Mouse (Mus musculus) forebrain, embryonic 16.5 days (tissue): ENCODE results near the gene Nrxn3. TPM values are rescaled to one million over a fixed set of nuclear protein-coding genes. Genes with fewer than 3 reads are reported as not detected.
A peak's percentile ranks its signal among the peaks of the same experiment; 100 is the strongest.

Experiments
- ATAC-seq: fragments of 200-750 bp; cut with Nextera tagmentation; 2 replicates; pipeline ENCODE4 v1.8.0; 2017; ENCODE audit warnings: mild to moderate bottlenecking, moderate library complexity
- H3K27ac ChIP-seq: fragments of 300-500 bp; sonication (generic); 2 replicates; pipeline ENCODE4 v1.5.1; 2014; ENCODE audit warnings: low read length, control low read depth
- H3K27me3 ChIP-seq: fragments of 300-500 bp; sonication (generic); replicated peaks from 2 replicates; pipeline ENCODE4 v1.6.1; 2014; ENCODE audit warnings: low read length; ENCODE audit not compliant: control insufficient read depth, insufficient read depth
- H3K36me3 ChIP-seq: fragments of 300-500 bp; sonication (generic); 2 replicates; pipeline ENCODE4 v1.6.1; 2014; ENCODE audit not compliant: control insufficient read depth, insufficient read depth
- H3K4me1 ChIP-seq: fragments of 300-500 bp; sonication (generic); replicated peaks from 2 replicates; pipeline ENCODE4 v1.6.1; 2014; ENCODE audit warnings: low read length; ENCODE audit not compliant: control insufficient read depth, insufficient read depth
- H3K4me2 ChIP-seq: fragments of 300-500 bp; sonication (generic); 2 replicates; pipeline ENCODE4 v1.6.1; 2014; ENCODE audit warnings: mild to moderate bottlenecking, low read length, control low read depth
- H3K4me3 ChIP-seq: fragments of 300-500 bp; sonication (generic); replicated peaks from 2 replicates; pipeline ENCODE4 v1.5.1; 2014; ENCODE audit warnings: mild to moderate bottlenecking, low read length, control low read depth
- H3K9ac ChIP-seq: fragments of 300-500 bp; sonication (generic); replicated peaks from 2 replicates; pipeline ENCODE4 v1.6.1; 2014; ENCODE audit warnings: low read depth, low read length, control low read depth
- H3K9me3 ChIP-seq: fragments of 300-500 bp; sonication (generic); 2 replicates; pipeline ENCODE4 v1.6.1; 2016; ENCODE audit warnings: low read length; ENCODE audit not compliant: control insufficient read depth
- WGBS: fragments of 180-500 bp; shearing (Covaris S2); extraction: QIAGEN DNeasy Blood & Tissue Kit; methylation state at CpG from one replicate; pipeline ENCODE4 v1.1.7; 2014; 5-methylcytosine and 5-hydroxymethylcytosine counted together
- polyA plus RNA-seq: library from polyadenylated mRNA; unstranded; fragments of >200 nt; fragmentation: Nextera tagmentation; extraction: Ambion mirVana; gene quantifications from 2 replicates; pipeline ENCODE4 v1.2.1, GENCODE M21; 2015

Gene Nrxn3
- polyA plus RNA-seq: 71.2 and 117 TPM in 2 replicates

DNA sequence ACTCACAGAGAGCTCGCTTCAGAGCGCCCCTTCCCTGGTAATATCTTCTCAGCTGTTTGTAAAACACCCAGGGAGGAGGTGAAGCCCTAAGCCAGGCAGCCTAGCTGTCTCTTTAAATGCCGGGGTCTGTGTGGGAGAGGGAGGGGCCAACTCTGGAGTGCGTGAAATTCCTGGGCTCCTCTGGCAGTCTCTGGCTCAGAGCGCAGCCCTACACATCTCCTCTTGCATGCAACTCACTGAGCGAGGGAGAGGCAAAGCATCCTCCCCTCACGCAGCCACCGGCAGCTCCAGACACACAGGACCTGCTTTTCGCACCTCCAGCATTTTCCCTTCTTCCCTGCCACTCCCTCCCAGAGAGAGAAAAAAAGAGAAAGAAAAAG, at the start of gene Nrxn3:
Gene Nrxn3 (plus strand): TSS at position 186 of the 380 bp plus-strand sequence.
- WGBS: 0% methylated on average over 9 of the region's 9 CpGs

DNA sequence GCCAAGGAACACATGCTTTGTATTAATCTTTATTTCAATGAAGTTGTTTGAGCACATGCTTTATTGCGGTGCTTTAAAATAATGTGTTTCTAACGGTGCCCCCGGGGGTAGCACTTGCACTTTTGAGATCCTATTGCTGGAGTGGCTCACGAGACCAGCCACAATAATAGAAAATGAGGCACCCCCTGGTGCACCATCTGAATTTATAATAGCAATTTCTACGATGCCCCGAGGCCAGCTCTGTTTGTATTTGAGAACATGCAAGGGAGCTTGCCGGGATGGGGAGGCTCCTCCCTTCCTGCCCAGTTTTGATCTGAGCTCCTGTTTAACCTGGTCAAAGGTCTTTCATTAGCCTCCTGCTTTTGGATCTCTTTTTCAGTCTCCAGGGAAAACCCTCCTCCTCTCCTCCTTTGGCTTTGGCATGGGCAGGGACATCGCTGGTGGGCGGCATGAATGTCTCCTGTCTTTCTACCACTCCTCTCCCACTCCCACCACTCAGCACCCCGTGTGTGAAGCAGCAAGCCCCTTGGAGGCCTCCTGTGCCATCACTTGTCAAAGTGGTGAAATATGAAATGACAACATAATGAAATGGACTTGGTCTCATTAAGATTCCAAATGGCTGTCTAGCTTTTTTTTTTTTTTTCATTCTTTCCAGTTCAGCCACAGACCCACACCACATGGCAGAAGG, 18.4 kb upstream of the Nrxn3 start:
- Histone ChIP-seq H3K4me2 (no peak overlapping the region), H3K27me3 (no peaks in the 10 kb centered on the region), H3K9ac (no peak overlapping the region), H3K4me1 (no peaks in the 10 kb centered on the region; the same call in 1 of the 2 replicates), H3K27ac (no peak overlapping the region), H3K4me3 (no peak overlapping the region), H3K36me3 (no peaks in the 10 kb centered on the region), H3K9me3 (no peaks in the 10 kb centered on the region)
- no peak for ATAC-seq
- WGBS: 42% methylated on average over 10 of the region's 10 CpGs

More for the DNA sequence above, at the start of gene Nrxn3:
- Histone ChIP-seq H3K36me3 (no peaks in the 10 kb centered on the region), H3K9ac (peak within 1 kb of the TSS; percentile 61), H3K27me3 (no peaks in the 10 kb centered on the region), H3K4me2 (peak within 1 kb of the TSS; percentile 54), H3K4me1 (peaks cover 5% of the 10 kb centered on the region), H3K4me3 (peak within 1 kb of the TSS; percentile 57), H3K27ac (peak within 1 kb of the TSS; percentile 46), H3K9me3 (no peaks in the 10 kb centered on the region)
- peak; percentile 98 for ATAC-seq

GRCm38 (mm10) chr12:88705959-88706358, 16.7 kb upstream of the Nrxn3 start:
- H3K9me3 ChIP-seq: no peaks in the 10 kb centered on the region
- no peak overlapping the region for H3K9ac ChIP-seq
- H3K27me3 ChIP-seq: no peaks in the 10 kb centered on the region
- H3K27ac ChIP-seq: no peak overlapping the region
- no peak overlapping the region for H3K4me2 ChIP-seq
- 79% methylated on average over 3 of the region's 3 CpGs for WGBS
- no peak overlapping the region for H3K4me3 ChIP-seq
- no peaks in the 10 kb centered on the region for H3K36me3 ChIP-seq
- no peak for ATAC-seq
- H3K4me1 ChIP-seq: no peaks in the 10 kb centered on the region; the same call in 1 of the 2 replicates

GRCm38 (mm10) chr12:88707786-88708185, 14.9 kb upstream of the Nrxn3 start:
- no peak overlapping the region for H3K27ac ChIP-seq
- H3K4me3 ChIP-seq: no peak overlapping the region
- no peaks in the 10 kb centered on the region; the same call in 1 of the 2 replicates for H3K4me1 ChIP-seq
- no peak overlapping the region for H3K9ac ChIP-seq
- H3K9me3 ChIP-seq: no peaks in the 10 kb centered on the region
- WGBS: 87% methylated on average over 3 of the region's 3 CpGs
- H3K27me3 ChIP-seq: no peaks in the 10 kb centered on the region
- ATAC-seq: no peak
- H3K4me2 ChIP-seq: no peak overlapping the region
- no peaks in the 10 kb centered on the region for H3K36me3 ChIP-seq

- H3K36me3 ChIP-seq: no peaks in the 10 kb centered on the region
- WGBS: 6% methylated on average over 11 of the region's 11 CpGs
- H3K9me3 ChIP-seq: no peaks in the 10 kb centered on the region
- H3K27me3 ChIP-seq: no peaks in the 10 kb centered on the region
- ATAC-seq: peak; percentile 88
- H3K4me3 ChIP-seq: no peak overlapping the region
- H3K4me1 ChIP-seq: no peaks in the 10 kb centered on the region; the same call in 1 of the 2 replicates
- no peak overlapping the region for H3K4me2 ChIP-seq
- H3K27ac ChIP-seq: no peak overlapping the region
- H3K9ac ChIP-seq: no peak overlapping the region
These were observed 13.5 kb upstream of the Nrxn3 start for GRCm38 (mm10) chr12:88709223-88709622.

DNA sequence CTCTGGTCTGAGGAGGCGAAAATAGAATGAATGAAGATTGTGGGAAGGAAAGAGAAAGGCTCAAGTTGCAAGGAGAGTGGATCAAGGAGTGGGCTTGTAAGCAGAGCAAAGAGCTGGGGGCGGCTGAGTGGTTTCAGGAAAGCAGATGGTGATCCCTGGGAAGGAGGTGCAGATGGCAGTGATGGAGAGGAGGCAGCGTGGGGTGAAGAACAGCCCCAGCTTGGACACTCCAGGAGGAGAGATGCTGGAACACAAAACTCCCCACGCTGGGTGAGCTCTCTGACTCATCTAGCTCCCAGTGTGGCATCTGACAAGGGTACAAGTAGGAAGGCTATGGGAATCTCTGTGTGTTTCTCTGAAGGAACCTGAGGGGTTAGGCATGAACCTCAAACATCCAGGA, 9.2 kb upstream of the Nrxn3 start:
- Histone ChIP-seq H3K4me3 (no peak overlapping the region), H3K9ac (no peak overlapping the region), H3K4me1 (no peaks in the 10 kb centered on the region; the same call in 1 of the 2 replicates), H3K9me3 (no peaks in the 10 kb centered on the region), H3K36me3 (no peaks in the 10 kb centered on the region), H3K27me3 (no peaks in the 10 kb centered on the region), H3K4me2 (no peak overlapping the region), H3K27ac (no peak overlapping the region)
- ATAC-seq: no peak
- WGBS: 79% methylated on average over 4 of the region's 4 CpGs

DNA sequence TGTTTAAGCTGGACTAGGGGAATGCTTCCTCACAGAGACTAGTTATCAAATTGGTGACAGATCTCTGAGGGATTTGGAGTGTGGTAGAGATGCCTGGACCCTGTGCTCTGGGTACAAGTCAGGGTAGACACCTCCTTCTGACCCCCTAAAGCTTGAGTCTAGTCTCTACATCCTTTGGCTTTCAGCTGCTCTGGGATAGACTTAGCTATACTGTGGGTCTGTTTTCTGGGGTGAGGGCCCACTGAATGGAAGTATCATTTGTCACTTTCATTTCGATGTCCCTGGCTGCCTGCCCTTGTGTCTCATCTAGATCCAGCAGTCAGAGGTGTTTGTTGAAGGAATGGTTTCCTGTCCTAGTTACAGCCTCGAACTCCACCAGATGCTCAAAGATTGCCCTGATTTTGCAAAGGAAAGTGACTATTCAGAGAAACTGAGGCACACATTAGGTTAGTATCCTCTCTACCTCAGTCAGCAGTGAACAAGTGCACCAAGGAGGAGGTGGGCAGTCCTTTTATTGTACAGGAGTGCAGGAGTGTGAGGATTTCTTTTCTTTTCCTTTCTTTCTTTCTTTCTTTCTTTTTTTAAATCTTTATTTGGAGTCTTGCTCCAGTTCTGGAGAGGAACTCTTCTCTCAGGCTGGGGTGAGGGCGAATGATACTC, 515 bp upstream of the Nrxn3 start:
- Histone ChIP-seq H3K4me2 (peak overlapping the region; percentile 54), H3K9ac (no peak overlapping the region), H3K36me3 (no peaks in the 10 kb centered on the region), H3K27ac (no peak overlapping the region), H3K4me3 (peak overlapping the region; percentile 57), H3K4me1 (peaks cover 5% of the 10 kb centered on the region), H3K9me3 (no peaks in the 10 kb centered on the region), H3K27me3 (no peaks in the 10 kb centered on the region)
- ATAC-seq: peak; percentile 21
- WGBS: 41% methylated on average over 3 of the region's 3 CpGs

DNA sequence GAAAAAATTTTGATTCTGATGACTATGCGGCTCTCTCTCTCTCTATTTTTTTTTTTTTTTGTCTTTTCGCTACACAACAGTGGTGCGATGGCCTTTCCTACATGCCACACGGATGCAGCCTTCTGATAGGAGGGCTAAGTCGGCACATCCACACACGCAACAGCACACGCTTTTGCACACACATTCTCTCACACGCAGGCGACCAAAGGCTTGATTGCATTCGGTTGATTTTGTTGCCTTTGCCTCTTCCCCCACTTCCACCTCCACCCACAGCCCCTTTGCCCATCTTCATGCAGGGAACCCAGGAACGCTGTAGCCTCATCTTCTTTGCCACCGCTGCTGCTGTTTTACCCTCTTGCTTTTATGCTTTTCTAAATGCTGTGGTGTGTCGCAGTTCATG, 3.6 kb downstream of the Nrxn3 start:
- Histone ChIP-seq H3K27ac (peak overlapping the region; percentile 77), H3K36me3 (no peaks in the 10 kb centered on the region), H3K9me3 (no peaks in the 10 kb centered on the region), H3K27me3 (no peaks in the 10 kb centered on the region), H3K4me3 (peak overlapping the region; percentile 57), H3K4me1 (peaks cover 18% of the 10 kb centered on the region), H3K4me2 (peak overlapping the region; percentile 51), H3K9ac (peak overlapping the region; percentile 58)
- 70% methylated on average over 13 of the region's 13 CpGs for WGBS
- no peak for ATAC-seq

DNA sequence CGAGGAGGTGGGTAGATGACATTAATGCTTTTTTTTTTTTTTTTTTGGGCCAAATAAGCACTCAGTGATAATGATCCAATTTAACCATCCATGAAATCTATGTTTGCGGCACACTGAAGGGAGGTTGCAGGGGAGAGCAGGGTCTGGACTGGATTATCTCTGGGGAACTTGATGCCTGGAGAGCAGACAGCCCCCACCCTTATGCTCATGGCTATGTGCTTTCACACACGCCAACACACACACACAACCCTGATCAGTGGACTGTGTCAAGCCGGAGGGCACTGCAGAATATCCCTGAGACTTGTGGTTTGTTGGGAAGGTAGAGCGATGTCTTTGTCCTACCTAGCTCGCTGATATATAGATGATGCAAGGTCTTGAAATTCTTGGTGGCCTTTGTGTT, 4.1 kb downstream of the Nrxn3 start:
- Histone ChIP-seq H3K36me3 (no peaks in the 10 kb centered on the region), H3K4me3 (peak overlapping the region; percentile 57), H3K27ac (peak overlapping the region; percentile 77), H3K9ac (peak overlapping the region; percentile 58), H3K4me2 (peak overlapping the region; percentile 51), H3K9me3 (no peaks in the 10 kb centered on the region), H3K4me1 (peaks cover 19% of the 10 kb centered on the region), H3K27me3 (no peaks in the 10 kb centered on the region)
- ATAC-seq: no peak
- WGBS: 78% methylated on average over 6 of the region's 6 CpGs
